Mouse (Mus musculus) ES-E14 (cell line): ENCODE measurements around the gene Fgr. TPM values are rescaled to one million over a fixed set of nuclear protein-coding genes. Genes with fewer than 3 reads are reported as not detected.

ENCODE experiments used
- DNase-seq: peaks from one replicate; pipeline ENCODE4 v3.0.0-alpha.2; 2013; ENCODE audit warnings: low read depth, low spot score
- H3K27ac ChIP-seq: 2 replicates; pipeline ENCODE4 v1.5.1; 2012; ENCODE audit warnings: low read depth, mild to moderate bottlenecking, low read length, moderate library complexity, mixed read lengths; ENCODE audit not compliant: poor library complexity, insufficient read depth, severe bottlenecking
- H3K36me3 ChIP-seq: 2 replicates; pipeline ENCODE4 v1.6.1; 2012; ENCODE audit warnings: mild to moderate bottlenecking, low read length, moderate library complexity, mixed read lengths; ENCODE audit not compliant: control insufficient read depth, poor library complexity, insufficient read depth, severe bottlenecking
- H3K4me1 ChIP-seq, 2 experiments: fragments of 150-350 bp in 1 of 2; sonication (generic) in 1 of 2; 2 replicates each; pipeline ENCODE4 v1.6.1; 2012; ENCODE audit warnings: low read length in 2 of 2, mild to moderate bottlenecking in 1 of 2, mixed read lengths in 1 of 2; ENCODE audit not compliant: control insufficient read depth in 2 of 2, insufficient read depth in 2 of 2, poor library complexity in 1 of 2
- H3K4me3 ChIP-seq, 2 experiments: fragments of 150-350 bp in 1 of 2; sonication (generic) in 1 of 2; 2 replicates each; pipeline ENCODE4 v1.5.1; 2012; ENCODE audit warnings: low read length in 2 of 2, low read depth in 1 of 2, mild to moderate bottlenecking in 1 of 2, mixed read lengths in 1 of 2; ENCODE audit not compliant: insufficient read depth in 1 of 2, poor library complexity in 1 of 2, severe bottlenecking in 1 of 2
- H3K9ac ChIP-seq: 2 replicates; pipeline ENCODE4 v1.6.1; 2012; ENCODE audit warnings: low read depth, mild to moderate bottlenecking, low read length, mixed read lengths; ENCODE audit not compliant: poor library complexity, insufficient read depth, severe bottlenecking
- H3K9me3 ChIP-seq: fragments of 150-350 bp; sonication (generic); 2 replicates; pipeline ENCODE4 v1.6.1; 2012; ENCODE audit warnings: low read depth, mild to moderate bottlenecking, low read length; ENCODE audit not compliant: control insufficient read depth, insufficient read depth
- CHD2 ChIP-seq: IDR thresholded peaks from 2 replicates; pipeline ENCODE4 v1.6.1; 2014; ENCODE audit warnings: mild to moderate bottlenecking, low read depth, low read length, inconsistent platforms
- HCFC1 ChIP-seq: IDR thresholded peaks from 2 replicates; pipeline ENCODE4 v1.6.1; 2012; ENCODE audit warnings: low read length, inconsistent platforms, borderline replicate concordance; ENCODE audit not compliant: insufficient read depth
- MAFK ChIP-seq: IDR thresholded peaks from 2 replicates; pipeline ENCODE4 v1.6.1; 2014; ENCODE audit warnings: mild to moderate bottlenecking, low read depth, low read length, inconsistent platforms; ENCODE audit not compliant: insufficient read depth
- ZC3H11A ChIP-seq: IDR thresholded peaks from 2 replicates; pipeline ENCODE4 v1.6.1; 2012; ENCODE audit warnings: low read depth, mild to moderate bottlenecking, inconsistent platforms, low read length, borderline replicate concordance
- ZNF384 ChIP-seq: IDR thresholded peaks from 2 replicates; pipeline ENCODE4 v1.6.1; 2012; ENCODE audit warnings: low read depth, low read length, inconsistent platforms
- in situ Hi-C, 2 experiments: fragments of 600-800 bp; cut with MboI; formaldehyde crosslinking; loops; one replicate each; pipeline ENCODE4 v1.15.1; 2025; ENCODE audit warnings: low sequenced_read_pairs in 2 of 2, inconsistent platforms in 1 of 2; ENCODE audit not compliant: unreplicated experiment in 2 of 2
- total RNA-seq: library from RNA; depleted of rRNA; stranded (reverse); fragments of 300-350 nt; gene quantifications from 2 replicates; pipeline ENCODE4 v1.2.3, GENCODE M21; 2012

Gene Fgr
- total RNA-seq, 1 experiment: 1.8 TPM

DNA sequence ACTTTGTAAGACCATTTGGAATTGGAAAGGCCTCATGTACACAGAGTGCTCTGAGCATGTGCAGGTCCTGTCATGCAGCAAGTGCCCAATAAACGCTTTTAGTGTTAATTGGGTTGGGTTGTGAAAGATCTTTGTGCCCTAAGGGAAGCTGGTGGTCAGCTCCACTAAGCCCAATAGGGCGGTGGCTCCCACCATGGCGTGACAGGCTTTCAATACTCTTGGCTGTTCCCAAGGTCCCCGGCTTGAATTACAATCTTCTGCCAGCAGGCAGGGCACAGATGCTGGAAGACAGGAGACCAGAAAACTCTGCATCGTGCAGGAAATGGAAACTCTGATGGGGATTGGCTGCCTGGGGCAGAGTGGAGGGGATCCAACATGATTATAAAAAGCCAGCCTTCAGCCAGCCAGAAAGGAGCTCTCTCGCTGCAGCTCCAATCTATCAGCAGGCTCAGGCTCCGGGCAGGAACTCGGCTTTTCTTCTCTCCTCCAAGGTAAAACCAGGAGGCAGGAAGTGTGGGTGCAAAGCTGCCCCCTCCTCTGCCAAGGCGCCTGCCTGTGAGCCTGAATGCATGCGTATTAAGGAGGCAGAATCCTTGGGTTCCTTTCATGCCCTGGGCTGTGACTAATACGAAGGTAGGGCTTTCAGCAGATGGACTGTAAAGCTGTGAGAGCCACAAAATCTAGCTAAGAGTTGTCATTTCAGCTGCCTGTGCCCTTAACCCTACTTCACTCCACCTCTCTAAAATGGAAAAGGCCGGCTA, 35.5 kb upstream of the Fgr start:
- no peak for TF ChIP-seq ZC3H11A
- Histone ChIP-seq H3K4me1 (peaks cover 3 to 7% of the 10 kb centered on the region in 2 experiments; a peak in 3 of 4 replicates), H3K9me3 (no peaks in the 10 kb centered on the region), H3K9ac (no peak overlapping the region), H3K36me3 (no peaks in the 10 kb centered on the region), H3K27ac (no peak overlapping the region), H3K4me3 (no peak overlapping the region)
- no peak for DNase-seq
- in situ Hi-C loops: no loop called here

GRCm38 (mm10) chr4:132939421-132940127, 34.3 kb upstream of the Fgr start:
- peaks cover 3 to 7% of the 10 kb centered on the region in 2 experiments; a peak in 3 of 4 replicates for H3K4me1 ChIP-seq
- H3K27ac ChIP-seq: no peak overlapping the region
- DNase-seq: peak; percentile 77
- H3K9me3 ChIP-seq: no peaks in the 10 kb centered on the region
- H3K4me3 ChIP-seq: no peak overlapping the region
- H3K9ac ChIP-seq: no peak overlapping the region
- in situ Hi-C loops: no loop called here
- no peaks in the 10 kb centered on the region for H3K36me3 ChIP-seq
- TF ChIP-seq ZC3H11A: no peak
- TF ChIP-seq CHD2: no peak
- no peak for TF ChIP-seq ZNF384
- no peak for TF ChIP-seq HCFC1

DNA sequence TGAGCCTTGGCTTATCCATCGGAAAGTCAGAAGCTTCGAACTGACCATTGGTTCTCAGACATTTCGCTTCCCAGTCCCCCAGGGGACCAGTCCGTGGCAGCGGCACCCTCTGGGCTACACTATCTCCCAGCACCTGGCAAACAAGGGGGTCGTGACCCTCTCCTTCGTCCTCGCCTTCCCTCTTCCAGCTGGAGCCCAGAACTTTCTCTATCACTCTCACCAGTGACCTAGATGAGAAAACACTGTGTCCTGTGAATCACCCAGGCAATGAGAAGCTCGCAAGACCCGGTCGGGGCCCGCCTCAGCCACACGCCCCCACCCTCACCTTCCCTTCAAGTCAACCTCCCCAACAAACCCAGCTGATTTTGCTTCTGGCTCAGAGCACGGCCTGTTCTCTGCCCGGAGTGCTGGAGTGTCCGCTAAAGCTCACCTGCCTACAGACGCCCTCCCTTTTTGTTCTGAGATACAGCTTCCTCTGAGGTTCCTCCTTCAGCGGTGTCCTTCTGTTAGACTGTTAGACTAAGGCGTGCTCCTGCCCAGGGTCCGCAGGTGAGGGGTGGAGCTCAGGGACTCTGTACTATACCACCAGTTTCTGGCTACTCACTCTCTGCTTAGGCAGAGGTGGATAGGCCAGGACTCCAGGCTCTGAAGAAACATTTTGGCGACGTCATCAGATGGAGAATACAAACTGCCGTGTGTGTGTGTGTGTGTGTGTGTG, 32.7 kb upstream of the Fgr start:
- H3K4me1 ChIP-seq: peaks cover 7 to 12% of the 10 kb centered on the region in 2 experiments
- no peak overlapping the region for H3K27ac ChIP-seq
- no peaks in the 10 kb centered on the region for H3K36me3 ChIP-seq
- no peaks in the 10 kb centered on the region for H3K9me3 ChIP-seq
- TF ChIP-seq MAFK (no peak), CHD2 (no peak), ZNF384 (no peak), HCFC1 (no peak), ZC3H11A (no peak)
- no peak for DNase-seq
- in situ Hi-C loops: no loop called here
- no peak overlapping the region; a peak in 1 of 4 replicates for H3K4me3 ChIP-seq
- H3K9ac ChIP-seq: no peak overlapping the region

- TF ChIP-seq HCFC1: no peak
- no peak for TF ChIP-seq ZNF384
- no peak for TF ChIP-seq MAFK
- no peak for TF ChIP-seq CHD2
- no peak for TF ChIP-seq ZC3H11A
- Histone ChIP-seq H3K4me3 (no peak overlapping the region), H3K4me1 (peaks cover 9 to 13% of the 10 kb centered on the region in 2 experiments), H3K36me3 (no peaks in the 10 kb centered on the region), H3K9ac (no peak overlapping the region), H3K27ac (no peak overlapping the region), H3K9me3 (no peaks in the 10 kb centered on the region)
- in situ Hi-C loops: no loop called here
- DNase-seq: no peak
These were observed 30.8 kb upstream of the Fgr start for GRCm38 (mm10) chr4:132943088-132943487.
